Mouse (Mus musculus): ENCODE results near the gene Zbtb45. TPM values are rescaled to one million over a fixed set of nuclear protein-coding genes. Genes with fewer than 3 reads are reported as not detected.

Zbtb45 gene
- total RNA-seq, 4 experiments from 2014 or later, result 27.0 to 29.6 (median 29.3) TPM

GRCm38 (mm10) chr7:12954896-12955295 lies 54.9 kb downstream of the Zbtb45 start:
- no peak for DNase-seq (ENCODE audit: low spot score in 2 of 2)

Other genes starting within 250 kb of the Zbtb45 start
- gene Zscan18, start 206.4 kb downstream of the Zbtb45 start, total RNA-seq (2022), result 10 to 100 TPM; 21.6 to 35.9 (median 28.0) TPM
- 10 to 100 TPM; 22.6 to 31.3 (median 25.8) TPM for gene Zfp329, start 191.2 kb downstream of the Zbtb45 start, total RNA-seq (2022)
- gene Zfp110, start 175.3 kb downstream of the Zbtb45 start, total RNA-seq (2022), result 10 to 100 TPM; 14.0 to 18.0 (median 15.9) TPM
- gene Zfp128, start 128.9 kb downstream of the Zbtb45 start, total RNA-seq (2022), result 1 to 10 TPM; 6.6 to 8.3 (median 7.4) TPM
- 10 to 100 TPM; 14.0 to 20.3 (median 15.1) TPM for gene Zscan22, start 112.2 kb downstream of the Zbtb45 start, total RNA-seq (2022)
- gene Rps5, start 87.7 kb downstream of the Zbtb45 start, total RNA-seq (2022), result 100 to 1,000 TPM; 383 to 519 (median 436) TPM
- gene Rnf225, start 82.6 kb downstream of the Zbtb45 start, total RNA-seq (2022), result 1 to 10 TPM in 1 of 4 experiments, under 1 TPM in 3; 0.77 to 1.4 (median 0.92) TPM
- gene Zfp324, start 44.2 kb downstream of the Zbtb45 start, total RNA-seq (2022), result 10 to 100 TPM in 3 of 4 experiments, 1 to 10 TPM in 1; 9.5 to 11.6 (median 11.3) TPM
- 10 to 100 TPM in 1 of 4 experiments, 1 to 10 TPM in 3; 7.5 to 10.8 (median 8.8) TPM for gene Zfp446, start 32.2 kb downstream of the Zbtb45 start, total RNA-seq (2022)
- gene Slc27a5, start 11.8 kb downstream of the Zbtb45 start, total RNA-seq (2022), result under 1 TPM in 3 of 4 experiments, not detected in 1; 0.27 to 0.47 (median 0.27) TPM
- gene Trim28, start 10.9 kb downstream of the Zbtb45 start, total RNA-seq (2022), result 100 to 1,000 TPM; 244 to 272 (median 252) TPM
- 100 to 1,000 TPM; 145 to 152 (median 147) TPM for gene Chmp2a, start 24.8 kb upstream of the Zbtb45 start, total RNA-seq (2022)
- 100 to 1,000 TPM; 188 to 210 (median 192) TPM for gene Ube2m, start 28.2 kb upstream of the Zbtb45 start, total RNA-seq (2022)
- gene Mzf1, start 44.7 kb upstream of the Zbtb45 start, total RNA-seq (2022), result 10 to 100 TPM; 12.1 to 16.3 (median 15.0) TPM
- gene Vmn1r85, start 85.1 kb upstream of the Zbtb45 start, total RNA-seq (2022), result not detected
- not detected for gene Vmn1r86, start 109.9 kb upstream of the Zbtb45 start, total RNA-seq (2022)
- not detected for gene Vmn1r87, start 130.1 kb upstream of the Zbtb45 start, total RNA-seq (2022)
- under 1 TPM; 0.16 to 0.35 (median 0.27) TPM for gene Vmn1r88, start 149.5 kb upstream of the Zbtb45 start, total RNA-seq (2022)
- not detected for gene Vmn1r89, start 203.0 kb upstream of the Zbtb45 start, total RNA-seq (2022)